Comparison of ENCODE assay signal across 8 mouse cellular contexts in genomic region chr14:30612523-30612922, GRCm38 (mm10). TPM values are rescaled to one million over a fixed set of nuclear protein-coding genes. Genes with fewer than 3 reads are reported as not detected.
DNase-seq lines count a peak whose midpoint lies in the region; ATAC-seq and TF ChIP-seq lines count a peak whose summit lies in the region.

No protein-coding gene starts in this region.

- DNase-seq in A20 (ENCODE audit: low read depth, low spot score) (peak; percentile 85), ES-CJ7 (ENCODE audit: low read depth, low spot score) (peak; percentile 79)
- peak; percentile 51 for DNase-seq in c-Kit-positive CD71-positive TER-119-negative erythroid progenitor cells, embryonic 14.5 days (ENCODE audit: low read depth)
- peak; percentile 52 for DNase-seq in forelimb bud, embryonic 11.5 days (ENCODE audit: low read depth, low spot score)
- peak; percentile 70 for DNase-seq in hindbrain, postnatal 0 days (ENCODE audit: low spot score)
- DNase-seq in lung, adult 18-20 months = peak; percentile 78 to 82
- peak; percentile 80 for DNase-seq in ovary, postnatal 36 days (ENCODE audit: low spot score)
- DNase-seq in urinary bladder, postnatal 10 days (ENCODE audit: low spot score) = peak; percentile 76

- ATAC-seq in hindbrain, postnatal 0 days = peak; percentile 56; the same call in 1 of the 2 replicates

- no peak overlapping the region for H3K27ac ChIP-seq in hindbrain, postnatal 0 days

- no peaks in the 10 kb centered on the region for H3K27me3 ChIP-seq in hindbrain, postnatal 0 days (ENCODE audit: insufficient read depth, low read length)

- 16% methylated on average over 7 of the region's 7 CpGs for WGBS in hindbrain, postnatal 0 days

- TF ChIP-seq CTCF in hindbrain, postnatal 0 days (IDR thresholded peaks at IDR 0.05; ENCODE audit: low read depth) = peak; percentile 94

- no peak overlapping the region for H3K4me2 ChIP-seq in hindbrain, postnatal 0 days (ENCODE audit: low read depth, low read length)

- H3K4me1 ChIP-seq in hindbrain, postnatal 0 days (ENCODE audit: insufficient read depth, low read length) = no peaks in the 10 kb centered on the region

- H3K36me3 ChIP-seq in hindbrain, postnatal 0 days (ENCODE audit: insufficient read depth, low read length) = no peaks in the 10 kb centered on the region

- H3K4me3 ChIP-seq in hindbrain, postnatal 0 days (ENCODE audit: low read length) = no peak overlapping the region

- no peaks in the 10 kb centered on the region for H3K9me3 ChIP-seq in hindbrain, postnatal 0 days (ENCODE audit: low read length)

- H3K9ac ChIP-seq in hindbrain, postnatal 0 days (replicated peaks; ENCODE audit: low read length) = no peak overlapping the region

RNA-seq across cellular contexts. Expression of gene Prkcd, which starts 13.5 kb away (rescaled TPM):
- 26.2 and 26.8 TPM in 2 replicates for total RNA-seq in hindbrain, postnatal 0 days (2014; rRNA removed)
- polyA plus RNA-seq in hindbrain, postnatal 0 days (2015; fragmentation: Nextera tagmentation; extraction: Ambion mirVana) = 19.6 and 20.4 TPM in 2 replicates

RNA-seq across cellular contexts. Expression of gene Rft1, which starts 41.6 kb away (rescaled TPM):
- 11.4 and 18.2 TPM in 2 replicates for total RNA-seq in hindbrain, postnatal 0 days (2014; rRNA removed)
- 10.0 and 10.1 TPM in 2 replicates for polyA plus RNA-seq in hindbrain, postnatal 0 days (2015; fragmentation: Nextera tagmentation; extraction: Ambion mirVana)
